Mouse (Mus musculus) neural tube, embryonic 11.5 days (tissue): ENCODE results near the gene Esp18. TPM values are rescaled to one million over a fixed set of nuclear protein-coding genes. Genes with fewer than 3 reads are reported as not detected.

Experiments used
- ATAC-seq: fragments of 200-750 bp; cut with Nextera tagmentation; 2 replicates; pipeline ENCODE4 v1.8.0; 2017; ENCODE audit warnings: moderate number of reproducible peaks, mild to moderate bottlenecking, moderate TSS enrichment, moderate library complexity; ENCODE audit not compliant: insufficient read depth, low FRiP score, low TSS enrichment
- DNase-seq: peaks from one replicate; pipeline ENCODE4 v3.0.0-alpha.2; 2015; ENCODE audit warnings: low spot score
- H3K27ac ChIP-seq: fragments of 300-500 bp; sonication (generic); 2 replicates; pipeline ENCODE4 v1.5.1; 2014; ENCODE audit warnings: low read depth, mild to moderate bottlenecking, low read length
- H3K27me3 ChIP-seq: fragments of 300-500 bp; sonication (generic); 2 replicates; pipeline ENCODE4 v1.6.1; 2014; ENCODE audit warnings: mild to moderate bottlenecking, low read length, mixed read lengths; ENCODE audit not compliant: control insufficient read depth, insufficient read depth
- H3K36me3 ChIP-seq: fragments of 300-500 bp; sonication (generic); 2 replicates; pipeline ENCODE4 v1.6.1; 2014; ENCODE audit warnings: mild to moderate bottlenecking, low read length, moderate library complexity, mixed read lengths; ENCODE audit not compliant: control insufficient read depth, insufficient read depth
- H3K4me1 ChIP-seq: fragments of 300-500 bp; sonication (generic); 2 replicates; pipeline ENCODE4 v1.6.1; 2014; ENCODE audit warnings: low read length, mixed read lengths; ENCODE audit not compliant: control insufficient read depth, insufficient read depth
- H3K4me2 ChIP-seq: fragments of 300-500 bp; sonication (generic); 2 replicates; pipeline ENCODE4 v1.6.1; 2014; ENCODE audit warnings: low read depth, mild to moderate bottlenecking, moderate library complexity
- H3K4me3 ChIP-seq: fragments of 300-500 bp; sonication (generic); 2 replicates; pipeline ENCODE4 v1.5.1; 2014; ENCODE audit warnings: low read depth, low read length
- H3K9ac ChIP-seq: fragments of 300-500 bp; sonication (generic); 2 replicates; pipeline ENCODE4 v1.6.1; 2014; ENCODE audit warnings: mild to moderate bottlenecking, low read length
- H3K9me3 ChIP-seq: fragments of 300-500 bp; sonication (generic); 2 replicates; pipeline ENCODE4 v1.6.1; 2016; ENCODE audit warnings: low read length; ENCODE audit not compliant: control insufficient read depth
- WGBS: fragments of 180-500 bp; shearing (Covaris S2); extraction: QIAGEN DNeasy Blood & Tissue Kit; methylation state at CpG from one replicate; pipeline ENCODE4 v1.1.7; 2014; 5-methylcytosine and 5-hydroxymethylcytosine counted together
- microRNA-seq: library from miRNA; unstranded; fragments of <30 nt; microRNA quantifications from one replicate; pipeline ENCODE4, GENCODE M21; 2016
- polyA plus RNA-seq: library from polyadenylated mRNA; unstranded; fragments of >200 nt; fragmentation: Nextera tagmentation; extraction: Ambion mirVana; gene quantifications from 2 replicates; pipeline ENCODE4 v1.2.1, GENCODE M21; 2014

The Esp18 gene
- polyA plus RNA-seq = not detected in 2 replicates

- Histone ChIP-seq H3K27ac (no peak within 1 kb of the TSS), H3K36me3 (no peaks in the 10 kb centered on the region), H3K27me3 (no peaks in the 10 kb centered on the region), H3K9me3 (no peaks in the 10 kb centered on the region), H3K4me2 (no peak within 1 kb of the TSS), H3K4me1 (no peaks in the 10 kb centered on the region), H3K4me3 (no peak within 1 kb of the TSS), H3K9ac (no peak within 1 kb of the TSS)
- ATAC-seq (no peak), DNase-seq (no peak)
- 74% methylated on average over 2 of the region's 2 CpGs for WGBS
Observed at GRCm38 (mm10) chr17:39406059-39406458, at the start of gene Esp18. TSS of gene Esp18 (plus strand) at chr17:39406359.

DNA sequence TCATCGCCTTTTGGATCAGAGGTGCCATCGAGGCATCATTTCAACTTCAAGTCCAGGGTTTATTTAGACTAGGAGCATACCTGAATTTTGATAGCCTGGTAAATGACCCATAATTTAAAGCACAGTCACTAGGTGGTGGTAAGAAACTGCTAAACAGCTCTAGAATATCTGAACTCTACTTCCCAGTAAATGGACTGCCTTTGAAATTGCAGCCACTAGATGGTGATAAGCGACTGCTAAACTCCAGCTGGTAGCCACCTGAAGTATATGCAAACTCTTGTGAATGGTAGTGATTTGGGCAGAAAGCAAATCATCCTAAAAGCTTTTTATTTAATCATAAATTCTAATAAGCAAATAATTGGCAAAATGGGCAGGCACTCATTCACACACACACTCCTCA lies 42.8 kb upstream of the Esp18 start:
- Histone ChIP-seq H3K4me2 (no peak overlapping the region), H3K27ac (no peak overlapping the region), H3K9me3 (no peaks in the 10 kb centered on the region), H3K4me1 (no peaks in the 10 kb centered on the region), H3K4me3 (no peak overlapping the region), H3K36me3 (no peaks in the 10 kb centered on the region), H3K27me3 (no peaks in the 10 kb centered on the region), H3K9ac (no peak overlapping the region)
- 73% methylated on average over 3 of the region's 3 CpGs for WGBS
- DNase-seq (no peak), ATAC-seq (no peak)

Small RNA genes lying within 50 kb of the gene (microRNA-seq; reads per million reads assigned to microRNA genes)
- not detected for gene Gm26429

Other genes with a start within 250 kb of the Esp18 start
- not detected in 2 replicates for gene Esp16, start 129.8 kb downstream of the Esp18 start, polyA plus RNA-seq
- not detected in 2 replicates for gene Esp15, start 234.6 kb downstream of the Esp18 start, polyA plus RNA-seq